Mouse (Mus musculus): ENCODE results near the gene March10. TPM values are rescaled to one million over a fixed set of nuclear protein-coding genes. Genes with fewer than 3 reads are reported as not detected.

Gene March10
- polyA plus RNA-seq, 1 experiment = not detected

- H3K4me3 ChIP-seq (ENCODE audit: low read depth, low read length) = no peak overlapping the region
- no peak overlapping the region for H3K27ac ChIP-seq (ENCODE audit: insufficient read depth, low read depth, low read length)
- TF ChIP-seq CTCF (IDR thresholded peaks at IDR 0.05; ENCODE audit: extremely low read depth, insufficient read length, insufficient replicate concordance, low read depth, low read length) (no peak), POLR2A (IDR thresholded peaks at IDR 0.05; ENCODE audit: low read depth, low read length) (no peak)
- 40% methylated on average over 2 of the region's 2 CpGs for WGBS
- H3K4me1 ChIP-seq (ENCODE audit: control insufficient read depth, insufficient read depth, insufficient read length, low read length) = no peaks in the 10 kb centered on the region
- H3K36me3 ChIP-seq (ENCODE audit: control insufficient read depth, insufficient read depth, low read length) = no peaks in the 10 kb centered on the region
- no peaks in the 10 kb centered on the region for H3K27me3 ChIP-seq (ENCODE audit: control insufficient read depth, insufficient read depth, low read length)
Measured at GRCm38 (mm10) chr11:105388636-105389035, 67.9 kb downstream of the March10 start.

GRCm38 (mm10) chr11:105385266-105385665, 71.3 kb downstream of the March10 start:
- no peak overlapping the region for H3K4me3 ChIP-seq (ENCODE audit: low read depth, low read length)
- TF ChIP-seq CTCF (IDR thresholded peaks at IDR 0.05; ENCODE audit: extremely low read depth, insufficient read length, insufficient replicate concordance, low read depth, low read length) (no peak), POLR2A (IDR thresholded peaks at IDR 0.05; ENCODE audit: low read depth, low read length) (no peak)
- no peaks in the 10 kb centered on the region for H3K27me3 ChIP-seq (ENCODE audit: control insufficient read depth, insufficient read depth, low read length)
- no peaks in the 10 kb centered on the region for H3K36me3 ChIP-seq (ENCODE audit: control insufficient read depth, insufficient read depth, low read length)
- H3K27ac ChIP-seq (ENCODE audit: insufficient read depth, low read depth, low read length) = no peak overlapping the region
- no peaks in the 10 kb centered on the region for H3K4me1 ChIP-seq (ENCODE audit: control insufficient read depth, insufficient read depth, insufficient read length, low read length)
- 89% methylated on average over 9 of the region's 9 CpGs for WGBS

GRCm38 (mm10) chr11:105375821-105376235, 80.7 kb downstream of the March10 start:
- Histone ChIP-seq H3K27ac (ENCODE audit: insufficient read depth, low read depth, low read length) (no peak overlapping the region), H3K36me3 (ENCODE audit: control insufficient read depth, insufficient read depth, low read length) (no peaks in the 10 kb centered on the region), H3K4me1 (ENCODE audit: control insufficient read depth, insufficient read depth, insufficient read length, low read length) (no peaks in the 10 kb centered on the region), H3K4me3 (ENCODE audit: low read depth, low read length) (no peak overlapping the region), H3K27me3 (ENCODE audit: control insufficient read depth, insufficient read depth, low read length) (no peaks in the 10 kb centered on the region)
- TF ChIP-seq CTCF (IDR thresholded peaks at IDR 0.05; ENCODE audit: extremely low read depth, insufficient read length, insufficient replicate concordance, low read depth, low read length) = no peak
- no peak for TF ChIP-seq POLR2A (IDR thresholded peaks at IDR 0.05; ENCODE audit: low read depth, low read length)
- 30% methylated on average over 1 of the region's 1 CpGs for WGBS

DNA sequence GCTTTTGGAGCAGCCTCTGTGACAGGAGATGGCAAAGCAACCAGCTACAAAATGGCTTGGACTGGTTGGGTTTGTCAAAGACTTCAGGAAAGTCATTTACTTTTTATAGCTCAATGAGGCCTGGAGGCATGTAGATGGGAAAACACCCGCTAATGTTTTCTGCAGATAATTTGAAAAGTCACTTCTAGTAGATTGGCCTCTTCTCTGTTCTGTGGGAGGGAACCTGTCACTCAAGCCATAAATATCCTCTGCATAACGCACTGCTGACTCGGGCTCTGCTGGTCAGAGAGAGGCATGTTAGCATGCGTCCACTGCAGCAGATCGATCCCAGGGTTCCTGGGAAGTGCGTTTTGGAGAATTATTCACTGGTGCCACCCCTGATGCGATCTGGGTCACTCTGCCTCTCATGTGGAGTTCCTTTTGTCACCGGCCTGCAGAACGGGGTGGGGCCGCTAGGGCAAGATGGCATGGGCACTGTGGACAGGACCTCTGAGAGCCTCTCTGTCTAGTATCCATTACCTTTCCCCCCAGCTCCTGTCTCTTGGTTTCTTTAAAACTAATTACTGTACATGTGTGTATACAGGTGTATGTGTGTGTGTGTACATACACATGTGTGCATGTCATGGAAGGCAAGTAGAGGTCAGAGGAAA, 81.9 kb downstream of the March10 start:
- no peaks in the 10 kb centered on the region for H3K27me3 ChIP-seq (ENCODE audit: control insufficient read depth, insufficient read depth, low read length)
- H3K27ac ChIP-seq (ENCODE audit: insufficient read depth, low read depth, low read length) = no peak overlapping the region
- 65% methylated on average over 10 of the region's 10 CpGs for WGBS
- no peaks in the 10 kb centered on the region for H3K4me1 ChIP-seq (ENCODE audit: control insufficient read depth, insufficient read depth, insufficient read length, low read length)
- no peaks in the 10 kb centered on the region for H3K36me3 ChIP-seq (ENCODE audit: control insufficient read depth, insufficient read depth, low read length)
- H3K4me3 ChIP-seq (ENCODE audit: low read depth, low read length) = no peak overlapping the region
- no peak for TF ChIP-seq POLR2A (IDR thresholded peaks at IDR 0.05; ENCODE audit: low read depth, low read length)
- TF ChIP-seq CTCF (IDR thresholded peaks at IDR 0.05; ENCODE audit: extremely low read depth, insufficient read length, insufficient replicate concordance, low read depth, low read length) = no peak

DNA sequence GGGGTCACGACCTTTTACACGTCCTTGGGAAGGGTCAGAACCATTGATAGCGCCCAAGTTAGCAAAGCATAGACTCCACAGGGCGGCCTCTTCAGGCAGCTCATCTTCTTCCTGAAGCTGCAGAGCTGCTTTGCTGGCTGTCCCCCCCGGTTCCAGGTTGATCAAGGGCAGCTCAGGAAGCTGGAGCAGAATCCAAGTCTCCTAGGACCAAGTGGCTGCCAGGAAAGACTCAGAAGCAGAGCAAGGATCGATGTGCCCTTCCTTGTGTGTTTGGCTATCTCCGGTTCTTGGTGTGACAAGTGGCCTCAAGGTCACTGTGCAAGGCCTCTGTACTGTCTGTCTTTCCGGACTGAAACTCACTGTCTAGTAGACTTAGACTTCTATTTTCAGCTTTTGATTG, 82.7 kb downstream of the March10 start:
- Histone ChIP-seq H3K27ac (ENCODE audit: insufficient read depth, low read depth, low read length) (no peak overlapping the region), H3K36me3 (ENCODE audit: control insufficient read depth, insufficient read depth, low read length) (no peaks in the 10 kb centered on the region), H3K27me3 (ENCODE audit: control insufficient read depth, insufficient read depth, low read length) (no peaks in the 10 kb centered on the region), H3K4me1 (ENCODE audit: control insufficient read depth, insufficient read depth, insufficient read length, low read length) (no peaks in the 10 kb centered on the region), H3K4me3 (ENCODE audit: low read depth, low read length) (no peak overlapping the region)
- 72% methylated on average over 8 of the region's 8 CpGs for WGBS
- no peak for TF ChIP-seq POLR2A (IDR thresholded peaks at IDR 0.05; ENCODE audit: low read depth, low read length)
- TF ChIP-seq CTCF (IDR thresholded peaks at IDR 0.05; ENCODE audit: extremely low read depth, insufficient read length, insufficient replicate concordance, low read depth, low read length) = no peak

- TF ChIP-seq CTCF (IDR thresholded peaks at IDR 0.05; ENCODE audit: extremely low read depth, insufficient read length, insufficient replicate concordance, low read depth, low read length) (no peak), POLR2A (IDR thresholded peaks at IDR 0.05; ENCODE audit: low read depth, low read length) (no peak)
- Histone ChIP-seq H3K4me3 (ENCODE audit: low read depth, low read length) (no peak overlapping the region), H3K27ac (ENCODE audit: insufficient read depth, low read depth, low read length) (no peak overlapping the region), H3K36me3 (ENCODE audit: control insufficient read depth, insufficient read depth, low read length) (no peaks in the 10 kb centered on the region), H3K27me3 (ENCODE audit: control insufficient read depth, insufficient read depth, low read length) (no peaks in the 10 kb centered on the region), H3K4me1 (ENCODE audit: control insufficient read depth, insufficient read depth, insufficient read length, low read length) (no peaks in the 10 kb centered on the region)
- WGBS = 65% methylated on average over 9 of the region's 9 CpGs
Measured at GRCm38 (mm10) chr11:105371818-105372217, 84.7 kb downstream of the March10 start.

GRCm38 (mm10) chr11:105369526-105370386, 86.8 kb downstream of the March10 start:
- TF ChIP-seq POLR2A (IDR thresholded peaks at IDR 0.05; ENCODE audit: low read depth, low read length) (no peak), CTCF (IDR thresholded peaks at IDR 0.05; ENCODE audit: extremely low read depth, insufficient read length, insufficient replicate concordance, low read depth, low read length) (no peak)
- Histone ChIP-seq H3K27ac (ENCODE audit: insufficient read depth, low read depth, low read length) (no peak overlapping the region), H3K4me1 (ENCODE audit: control insufficient read depth, insufficient read depth, insufficient read length, low read length) (peaks cover 4% of the 10 kb centered on the region; the same call in 1 of the 2 replicates), H3K4me3 (ENCODE audit: low read depth, low read length) (no peak overlapping the region), H3K36me3 (ENCODE audit: control insufficient read depth, insufficient read depth, low read length) (no peaks in the 10 kb centered on the region), H3K27me3 (ENCODE audit: control insufficient read depth, insufficient read depth, low read length) (no peaks in the 10 kb centered on the region)
- WGBS = 84% methylated on average over 13 of the region's 13 CpGs

Data from small intestine, adult 2 months (tissue).